Mouse (Mus musculus): ENCODE measurements around the gene Dnah17. TPM values are rescaled to one million over a fixed set of nuclear protein-coding genes. Genes with fewer than 3 reads are reported as not detected.

Gene Dnah17
- polyA plus RNA-seq (2014; fragmentation: Nextera tagmentation; extraction: Ambion mirVana): 0.04 and 0.20 TPM in 2 replicates

DNA sequence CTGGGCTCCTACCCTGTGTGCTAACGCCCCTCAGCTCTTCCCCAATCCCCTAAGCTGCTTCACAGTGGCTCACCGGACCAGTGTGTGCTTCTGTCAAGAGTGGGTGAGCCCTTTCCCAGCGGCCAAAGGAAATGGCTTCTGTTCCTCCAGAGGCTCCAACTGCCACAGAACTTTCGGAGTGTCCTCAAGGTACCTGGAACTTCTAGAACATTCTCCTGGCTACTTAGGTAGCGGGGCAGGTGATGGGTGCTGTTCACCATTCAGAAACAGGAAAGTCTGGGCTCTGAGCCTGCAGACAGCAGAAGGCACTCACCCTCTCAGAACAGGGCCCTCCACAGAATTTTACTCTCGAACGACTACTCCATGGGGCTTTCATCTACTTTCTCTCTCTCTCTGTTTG is at the start of gene Dnah17:
Gene Dnah17 (minus strand): TSS at position 101 of the 400 bp plus-strand sequence.
- no peak within 1 kb of the TSS for H3K4me2 ChIP-seq
- H3K27ac ChIP-seq (ENCODE audit: low read depth, low read length): no peak within 1 kb of the TSS
- no peak within 1 kb of the TSS for H3K4me3 ChIP-seq (ENCODE audit: low read depth, low read length)
- WGBS (ENCODE audit: insufficient replicate concordance): 84% methylated on average over 7 of the region's 7 CpGs
- H3K4me1 ChIP-seq (ENCODE audit: control insufficient read depth, insufficient read depth, low read length): peaks cover 19% of the 10 kb centered on the region
- H3K9me3 ChIP-seq (replicated peaks; ENCODE audit: control insufficient read depth, low read length): no peaks in the 10 kb centered on the region
- no peak within 1 kb of the TSS for H3K9ac ChIP-seq (ENCODE audit: low read depth, low read length)
- ATAC-seq (replicated peaks; ENCODE audit: insufficient number of reproducible peaks, low FRiP score, low TSS enrichment): no peak
- no peaks in the 10 kb centered on the region for H3K36me3 ChIP-seq (ENCODE audit: control insufficient read depth, insufficient read depth, low read length)
- no peaks in the 10 kb centered on the region for H3K27me3 ChIP-seq (ENCODE audit: control insufficient read depth, insufficient read depth, low read length)

DNA sequence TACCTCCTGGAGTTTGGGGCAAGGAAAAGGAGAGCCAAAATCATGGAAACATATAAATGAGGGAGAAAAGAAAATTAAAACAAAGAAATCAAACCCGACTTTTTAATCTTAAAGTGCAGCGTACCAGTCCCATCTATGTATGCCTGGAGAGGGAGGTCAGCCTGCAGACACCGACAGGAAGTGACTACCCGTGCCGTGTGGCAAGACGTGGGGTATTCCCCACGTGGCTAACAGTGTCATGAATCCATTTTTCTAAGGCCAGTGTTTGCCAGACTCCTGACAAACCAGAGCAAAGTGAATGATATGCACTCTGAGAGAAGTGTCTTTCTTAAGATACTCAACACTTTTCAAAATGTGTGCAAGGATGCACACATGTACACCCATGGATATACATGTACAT is 49.8 kb upstream of the Dnah17 start:
- 78% methylated on average over 7 of the region's 7 CpGs for WGBS (ENCODE audit: insufficient replicate concordance)
- no peaks in the 10 kb centered on the region for H3K9me3 ChIP-seq (replicated peaks; ENCODE audit: control insufficient read depth, low read length)
- no peak for ATAC-seq (replicated peaks; ENCODE audit: insufficient number of reproducible peaks, low FRiP score, low TSS enrichment)
- H3K27me3 ChIP-seq (ENCODE audit: control insufficient read depth, insufficient read depth, low read length): no peaks in the 10 kb centered on the region
- peaks cover 28% of the 10 kb centered on the region for H3K4me1 ChIP-seq (ENCODE audit: control insufficient read depth, insufficient read depth, low read length)
- H3K36me3 ChIP-seq (ENCODE audit: control insufficient read depth, insufficient read depth, low read length): peaks cover 13% of the 10 kb centered on the region
- H3K27ac ChIP-seq (ENCODE audit: low read depth, low read length): no peak overlapping the region
- no peak overlapping the region for H3K4me2 ChIP-seq
- H3K4me3 ChIP-seq (ENCODE audit: low read depth, low read length): no peak overlapping the region
- no peak overlapping the region for H3K9ac ChIP-seq (ENCODE audit: low read depth, low read length)

DNA sequence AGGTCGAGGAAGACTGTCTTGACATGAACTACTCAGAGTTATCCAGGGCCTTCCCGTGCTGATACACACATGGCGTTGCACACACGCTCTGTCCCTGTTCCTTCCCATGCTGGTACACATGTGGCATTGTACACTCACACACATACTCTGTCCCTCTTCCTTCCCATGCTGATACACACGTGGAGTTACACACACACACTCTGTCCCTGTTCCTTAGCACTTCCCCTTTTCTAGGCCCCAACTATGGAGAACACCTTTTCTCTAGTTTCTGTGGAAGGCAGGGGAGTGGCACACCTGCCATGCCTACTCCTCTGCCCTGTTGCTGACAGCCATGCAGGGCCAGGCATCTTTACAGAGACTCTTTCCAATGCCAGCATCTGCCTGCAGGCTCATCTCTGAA is 47.8 kb upstream of the Dnah17 start:
- Histone ChIP-seq H3K4me2 (no peak overlapping the region), H3K9ac (ENCODE audit: low read depth, low read length) (no peak overlapping the region), H3K4me3 (ENCODE audit: low read depth, low read length) (no peak overlapping the region), H3K27ac (ENCODE audit: low read depth, low read length) (no peak overlapping the region), H3K4me1 (ENCODE audit: control insufficient read depth, insufficient read depth, low read length) (peaks cover 34% of the 10 kb centered on the region), H3K9me3 (replicated peaks; ENCODE audit: control insufficient read depth, low read length) (no peaks in the 10 kb centered on the region), H3K36me3 (ENCODE audit: control insufficient read depth, insufficient read depth, low read length) (peaks cover 13% of the 10 kb centered on the region), H3K27me3 (ENCODE audit: control insufficient read depth, insufficient read depth, low read length) (no peaks in the 10 kb centered on the region)
- 88% methylated on average over 5 of the region's 5 CpGs for WGBS (ENCODE audit: insufficient replicate concordance)
- ATAC-seq (replicated peaks; ENCODE audit: insufficient number of reproducible peaks, low FRiP score, low TSS enrichment): no peak

DNA sequence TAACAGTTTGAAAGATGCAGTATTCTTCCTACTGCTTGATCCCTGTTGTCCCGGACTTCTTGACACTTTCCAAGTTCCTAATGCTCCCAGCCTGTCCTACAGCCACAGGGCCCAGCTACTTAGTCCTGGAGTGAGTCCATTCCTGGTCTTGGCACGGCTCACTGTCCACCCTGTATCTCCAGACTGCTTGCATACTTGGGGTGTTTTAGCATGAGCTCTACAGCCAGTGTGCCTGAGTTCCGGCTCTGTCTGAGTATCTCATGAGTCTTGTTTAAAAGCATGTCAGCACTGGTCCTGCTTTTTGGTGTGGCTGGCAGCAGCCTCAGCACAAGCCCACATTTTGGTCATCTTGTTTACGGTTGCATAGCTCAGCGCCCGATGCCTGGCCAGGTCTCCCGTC is 44.3 kb upstream of the Dnah17 start:
- Histone ChIP-seq H3K9ac (ENCODE audit: low read depth, low read length) (no peak overlapping the region), H3K4me3 (ENCODE audit: low read depth, low read length) (no peak overlapping the region), H3K36me3 (ENCODE audit: control insufficient read depth, insufficient read depth, low read length) (0 out of 2 replicates have a peak, but pooled peaks cover 4% of the 10 kb centered on the region), H3K4me2 (no peak overlapping the region), H3K27ac (ENCODE audit: low read depth, low read length) (peak overlapping the region; percentile 36), H3K4me1 (ENCODE audit: control insufficient read depth, insufficient read depth, low read length) (peaks cover 6% of the 10 kb centered on the region), H3K9me3 (replicated peaks; ENCODE audit: control insufficient read depth, low read length) (no peaks in the 10 kb centered on the region), H3K27me3 (ENCODE audit: control insufficient read depth, insufficient read depth, low read length) (no peaks in the 10 kb centered on the region)
- WGBS (ENCODE audit: insufficient replicate concordance): 71% methylated on average over 7 of the region's 7 CpGs
- ATAC-seq (replicated peaks; ENCODE audit: insufficient number of reproducible peaks, low FRiP score, low TSS enrichment): no peak

DNA sequence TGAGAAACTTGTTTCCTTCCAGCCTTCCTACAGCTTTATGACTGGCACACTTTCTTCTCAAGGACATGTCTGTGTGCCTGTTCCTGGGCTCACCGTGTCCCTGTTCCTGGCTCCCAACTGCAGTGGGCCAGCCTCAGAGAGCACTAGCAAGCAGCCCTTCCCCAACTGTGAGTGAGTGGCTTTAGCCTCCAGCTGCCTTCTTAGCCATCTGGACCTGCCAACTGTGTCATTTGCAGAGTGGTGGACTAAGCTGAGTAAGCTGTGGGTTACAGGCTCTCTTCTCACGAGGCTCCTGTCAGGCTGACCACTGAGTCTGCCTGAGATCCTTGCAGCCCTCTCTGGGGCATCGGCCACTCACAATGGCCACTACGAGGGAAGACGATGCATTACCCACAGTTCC is 42.3 kb upstream of the Dnah17 start:
- H3K4me3 ChIP-seq (ENCODE audit: low read depth, low read length): no peak overlapping the region
- H3K27me3 ChIP-seq (ENCODE audit: control insufficient read depth, insufficient read depth, low read length): no peaks in the 10 kb centered on the region
- no peak for ATAC-seq (replicated peaks; ENCODE audit: insufficient number of reproducible peaks, low FRiP score, low TSS enrichment)
- peaks cover 6% of the 10 kb centered on the region for H3K4me1 ChIP-seq (ENCODE audit: control insufficient read depth, insufficient read depth, low read length)
- no peak overlapping the region for H3K4me2 ChIP-seq
- H3K27ac ChIP-seq (ENCODE audit: low read depth, low read length): no peak overlapping the region
- H3K9me3 ChIP-seq (replicated peaks; ENCODE audit: control insufficient read depth, low read length): no peaks in the 10 kb centered on the region
- H3K9ac ChIP-seq (ENCODE audit: low read depth, low read length): no peak overlapping the region; the same call in 1 of the 2 replicates
- 82% methylated on average over 5 of the region's 5 CpGs for WGBS (ENCODE audit: insufficient replicate concordance)
- peaks cover 4% of the 10 kb centered on the region for H3K36me3 ChIP-seq (ENCODE audit: control insufficient read depth, insufficient read depth, low read length)

- Histone ChIP-seq H3K9me3 (replicated peaks; ENCODE audit: control insufficient read depth, low read length) (no peaks in the 10 kb centered on the region), H3K27ac (ENCODE audit: low read depth, low read length) (no peak overlapping the region), H3K4me1 (ENCODE audit: control insufficient read depth, insufficient read depth, low read length) (peaks cover 20% of the 10 kb centered on the region), H3K36me3 (ENCODE audit: control insufficient read depth, insufficient read depth, low read length) (peaks cover 4% of the 10 kb centered on the region), H3K4me3 (ENCODE audit: low read depth, low read length) (no peak overlapping the region), H3K27me3 (ENCODE audit: control insufficient read depth, insufficient read depth, low read length) (no peaks in the 10 kb centered on the region), H3K9ac (ENCODE audit: low read depth, low read length) (no peak overlapping the region), H3K4me2 (no peak overlapping the region)
- WGBS (ENCODE audit: insufficient replicate concordance): 79% methylated on average over 5 of the region's 5 CpGs
- ATAC-seq (replicated peaks; ENCODE audit: insufficient number of reproducible peaks, low FRiP score, low TSS enrichment): no peak
Observed at GRCm38 (mm10) chr11:118170333-118170732, 39.9 kb upstream of the Dnah17 start.

GRCm38 (mm10) chr11:118168714-118169113 is 38.3 kb upstream of the Dnah17 start:
- Histone ChIP-seq H3K4me1 (ENCODE audit: control insufficient read depth, insufficient read depth, low read length) (peaks cover 13% of the 10 kb centered on the region), H3K27me3 (ENCODE audit: control insufficient read depth, insufficient read depth, low read length) (no peaks in the 10 kb centered on the region), H3K4me3 (ENCODE audit: low read depth, low read length) (no peak overlapping the region), H3K4me2 (no peak overlapping the region), H3K9ac (ENCODE audit: low read depth, low read length) (no peak overlapping the region), H3K9me3 (replicated peaks; ENCODE audit: control insufficient read depth, low read length) (no peaks in the 10 kb centered on the region), H3K36me3 (ENCODE audit: control insufficient read depth, insufficient read depth, low read length) (peaks cover 10% of the 10 kb centered on the region), H3K27ac (ENCODE audit: low read depth, low read length) (no peak overlapping the region)
- no peak for ATAC-seq (replicated peaks; ENCODE audit: insufficient number of reproducible peaks, low FRiP score, low TSS enrichment)
- 75% methylated on average over 9 of the region's 9 CpGs for WGBS (ENCODE audit: insufficient replicate concordance)

- WGBS (ENCODE audit: insufficient replicate concordance): 79% methylated on average over 5 of the region's 5 CpGs
- Histone ChIP-seq H3K9me3 (replicated peaks; ENCODE audit: control insufficient read depth, low read length) (no peaks in the 10 kb centered on the region), H3K4me3 (ENCODE audit: low read depth, low read length) (no peak overlapping the region), H3K36me3 (ENCODE audit: control insufficient read depth, insufficient read depth, low read length) (peaks cover 13% of the 10 kb centered on the region), H3K9ac (ENCODE audit: low read depth, low read length) (no peak overlapping the region), H3K4me1 (ENCODE audit: control insufficient read depth, insufficient read depth, low read length) (peaks cover 20% of the 10 kb centered on the region), H3K27ac (ENCODE audit: low read depth, low read length) (peak overlapping the region; percentile 50; the same call in 1 of the 2 replicates), H3K27me3 (ENCODE audit: control insufficient read depth, insufficient read depth, low read length) (no peaks in the 10 kb centered on the region), H3K4me2 (no peak overlapping the region)
- ATAC-seq (replicated peaks; ENCODE audit: insufficient number of reproducible peaks, low FRiP score, low TSS enrichment): no peak
Observed at GRCm38 (mm10) chr11:118166626-118167025, 36.2 kb upstream of the Dnah17 start.

GRCm38 (mm10) chr11:118165681-118166080 is 35.2 kb upstream of the Dnah17 start:
- peak overlapping the region; percentile 50; the same call in 1 of the 2 replicates for H3K27ac ChIP-seq (ENCODE audit: low read depth, low read length)
- H3K27me3 ChIP-seq (ENCODE audit: control insufficient read depth, insufficient read depth, low read length): no peaks in the 10 kb centered on the region
- no peak overlapping the region for H3K4me3 ChIP-seq (ENCODE audit: low read depth, low read length)
- peaks cover 13% of the 10 kb centered on the region for H3K36me3 ChIP-seq (ENCODE audit: control insufficient read depth, insufficient read depth, low read length)
- no peak overlapping the region for H3K9ac ChIP-seq (ENCODE audit: low read depth, low read length)
- no peak for ATAC-seq (replicated peaks; ENCODE audit: insufficient number of reproducible peaks, low FRiP score, low TSS enrichment)
- H3K9me3 ChIP-seq (replicated peaks; ENCODE audit: control insufficient read depth, low read length): no peaks in the 10 kb centered on the region
- 38% methylated on average over 11 of the region's 11 CpGs for WGBS (ENCODE audit: insufficient replicate concordance)
- H3K4me1 ChIP-seq (ENCODE audit: control insufficient read depth, insufficient read depth, low read length): peaks cover 29% of the 10 kb centered on the region
- H3K4me2 ChIP-seq: no peak overlapping the region
